Mouse (Mus musculus): ENCODE results near the gene Ptprn2. TPM values are rescaled to one million over a fixed set of nuclear protein-coding genes. Genes with fewer than 3 reads are reported as not detected.

Ptprn2 gene
- polyA plus RNA-seq, 1 experiment, result 0.40 TPM

DNA sequence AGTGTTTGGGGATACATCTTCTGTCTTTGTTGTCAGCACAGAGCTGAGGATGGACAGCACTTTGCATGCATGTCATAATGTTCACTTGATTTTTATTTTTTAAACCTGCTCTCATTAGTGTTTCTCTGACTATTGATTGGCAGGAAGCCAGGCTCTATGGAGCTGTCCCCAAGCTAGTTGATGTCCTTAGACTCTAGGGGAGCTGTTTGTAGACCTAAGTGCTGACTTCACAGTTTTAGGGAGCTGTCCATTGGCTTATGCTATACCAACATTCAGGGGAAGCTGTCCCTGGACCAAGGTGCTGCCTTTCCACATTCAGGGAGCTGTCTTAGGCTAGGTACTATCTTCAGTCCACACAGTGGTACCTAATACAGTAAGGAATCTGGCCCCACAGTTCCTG is 360.7 kb downstream of the Ptprn2 start:
- Histone ChIP-seq H3K27me3 (ENCODE audit: control insufficient read depth, insufficient read depth, low read length) (no peaks in the 10 kb centered on the region), H3K27ac (ENCODE audit: control insufficient read depth, insufficient read depth, low read depth, low read length) (no peak overlapping the region), H3K4me1 (ENCODE audit: control insufficient read depth, insufficient read depth, low read length) (no peaks in the 10 kb centered on the region), H3K36me3 (ENCODE audit: control insufficient read depth, insufficient read depth, low read length) (no peaks in the 10 kb centered on the region), H3K4me3 (ENCODE audit: control insufficient read depth, low read depth, low read length) (no peak overlapping the region)
- TF ChIP-seq POLR2A (IDR thresholded peaks at IDR 0.05; ENCODE audit: control insufficient read depth, low read depth, low read length), result no peak
- TF ChIP-seq CTCF (IDR thresholded peaks at IDR 0.05; ENCODE audit: control insufficient read depth, insufficient read depth, insufficient replicate concordance, low read depth, low read length), result no peak

DNA sequence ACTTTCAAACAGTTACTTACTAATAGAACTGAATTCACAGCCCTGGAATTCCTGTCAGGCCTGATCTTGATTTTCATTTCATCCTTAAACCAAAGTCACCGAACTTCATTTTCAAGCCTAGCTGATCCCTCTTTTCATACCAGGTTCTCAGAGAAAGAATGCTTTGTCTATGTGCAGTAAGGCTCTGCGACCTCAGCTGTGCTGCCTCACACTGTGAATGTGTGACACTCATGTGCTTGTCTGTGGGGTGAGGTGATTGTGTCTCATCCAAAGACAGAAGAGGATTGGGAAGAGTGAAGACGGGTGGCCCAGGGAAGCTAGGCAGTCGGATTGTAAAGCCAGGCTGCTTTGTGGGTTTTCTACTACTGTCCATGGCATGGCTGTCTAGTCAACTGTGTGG is 361.5 kb downstream of the Ptprn2 start:
- H3K4me3 ChIP-seq (ENCODE audit: control insufficient read depth, low read depth, low read length), result no peak overlapping the region
- no peaks in the 10 kb centered on the region for H3K4me1 ChIP-seq (ENCODE audit: control insufficient read depth, insufficient read depth, low read length)
- no peak overlapping the region for H3K27ac ChIP-seq (ENCODE audit: control insufficient read depth, insufficient read depth, low read depth, low read length)
- no peaks in the 10 kb centered on the region for H3K36me3 ChIP-seq (ENCODE audit: control insufficient read depth, insufficient read depth, low read length)
- H3K27me3 ChIP-seq (ENCODE audit: control insufficient read depth, insufficient read depth, low read length), result no peaks in the 10 kb centered on the region
- no peak for TF ChIP-seq POLR2A (IDR thresholded peaks at IDR 0.05; ENCODE audit: control insufficient read depth, low read depth, low read length)
- TF ChIP-seq CTCF (IDR thresholded peaks at IDR 0.05; ENCODE audit: control insufficient read depth, insufficient read depth, insufficient replicate concordance, low read depth, low read length), result no peak

DNA sequence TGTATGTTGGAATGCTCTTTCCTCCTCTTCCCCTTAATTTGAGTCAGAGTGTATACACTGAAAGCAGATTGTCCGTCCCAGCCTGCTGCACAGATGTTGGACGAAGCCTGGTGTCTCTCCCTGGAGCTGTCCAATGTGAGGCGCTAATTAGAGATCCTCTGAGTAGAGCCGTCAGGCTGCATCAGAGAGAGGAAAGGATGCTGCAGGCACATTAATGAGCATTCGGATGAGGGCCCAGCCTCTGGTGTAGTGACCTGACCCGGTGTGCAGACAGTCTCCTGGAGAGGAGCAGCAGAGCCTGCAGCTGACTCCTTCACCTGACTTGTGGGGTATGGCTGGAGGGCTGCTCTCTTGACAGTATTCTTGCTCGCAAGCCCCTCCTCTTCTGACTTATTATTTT is 370.8 kb downstream of the Ptprn2 start:
- Histone ChIP-seq H3K4me1 (ENCODE audit: control insufficient read depth, insufficient read depth, low read length) (no peaks in the 10 kb centered on the region), H3K36me3 (ENCODE audit: control insufficient read depth, insufficient read depth, low read length) (no peaks in the 10 kb centered on the region), H3K27ac (ENCODE audit: control insufficient read depth, insufficient read depth, low read depth, low read length) (no peak overlapping the region), H3K4me3 (ENCODE audit: control insufficient read depth, low read depth, low read length) (no peak overlapping the region), H3K27me3 (ENCODE audit: control insufficient read depth, insufficient read depth, low read length) (no peaks in the 10 kb centered on the region)
- TF ChIP-seq POLR2A (IDR thresholded peaks at IDR 0.05; ENCODE audit: control insufficient read depth, low read depth, low read length), result no peak
- TF ChIP-seq CTCF (IDR thresholded peaks at IDR 0.05; ENCODE audit: control insufficient read depth, insufficient read depth, insufficient replicate concordance, low read depth, low read length), result no peak

DNA sequence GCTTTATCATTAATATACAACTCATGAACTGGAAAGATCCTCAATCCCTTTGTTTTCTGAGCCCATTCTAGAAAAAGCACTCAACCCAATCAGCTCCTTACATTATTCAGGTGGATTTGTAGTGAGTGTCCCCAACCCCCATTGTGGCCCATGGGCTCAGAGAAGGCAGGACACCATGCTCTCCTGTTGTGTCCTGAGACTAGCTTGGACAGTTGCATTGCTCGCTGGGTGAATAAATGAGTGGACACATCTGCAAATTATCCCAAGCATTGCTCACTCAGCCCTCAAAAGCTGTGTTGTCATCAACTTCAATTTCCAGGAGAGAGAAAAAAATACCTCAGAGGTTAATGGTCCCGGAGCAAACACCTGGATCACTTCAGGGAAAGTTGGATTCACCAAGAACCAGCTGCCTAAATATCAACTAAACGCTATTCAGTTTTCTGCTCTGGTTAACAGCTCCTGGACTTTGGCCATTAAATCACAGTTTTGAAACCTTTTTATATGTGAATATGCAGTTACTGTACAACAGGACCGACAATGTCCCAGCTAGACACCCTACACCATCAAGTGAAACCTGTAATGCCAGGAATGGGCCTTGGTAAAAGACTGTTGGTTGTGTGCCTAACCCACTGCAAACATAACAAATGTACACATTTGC is 376.0 kb downstream of the Ptprn2 start:
- Histone ChIP-seq H3K4me1 (ENCODE audit: control insufficient read depth, insufficient read depth, low read length) (no peaks in the 10 kb centered on the region), H3K4me3 (ENCODE audit: control insufficient read depth, low read depth, low read length) (no peak overlapping the region), H3K27me3 (ENCODE audit: control insufficient read depth, insufficient read depth, low read length) (no peaks in the 10 kb centered on the region), H3K36me3 (ENCODE audit: control insufficient read depth, insufficient read depth, low read length) (no peaks in the 10 kb centered on the region), H3K27ac (ENCODE audit: control insufficient read depth, insufficient read depth, low read depth, low read length) (no peak overlapping the region)
- TF ChIP-seq CTCF (IDR thresholded peaks at IDR 0.05; ENCODE audit: control insufficient read depth, insufficient read depth, insufficient replicate concordance, low read depth, low read length) (no peak), POLR2A (IDR thresholded peaks at IDR 0.05; ENCODE audit: control insufficient read depth, low read depth, low read length) (no peak)

DNA sequence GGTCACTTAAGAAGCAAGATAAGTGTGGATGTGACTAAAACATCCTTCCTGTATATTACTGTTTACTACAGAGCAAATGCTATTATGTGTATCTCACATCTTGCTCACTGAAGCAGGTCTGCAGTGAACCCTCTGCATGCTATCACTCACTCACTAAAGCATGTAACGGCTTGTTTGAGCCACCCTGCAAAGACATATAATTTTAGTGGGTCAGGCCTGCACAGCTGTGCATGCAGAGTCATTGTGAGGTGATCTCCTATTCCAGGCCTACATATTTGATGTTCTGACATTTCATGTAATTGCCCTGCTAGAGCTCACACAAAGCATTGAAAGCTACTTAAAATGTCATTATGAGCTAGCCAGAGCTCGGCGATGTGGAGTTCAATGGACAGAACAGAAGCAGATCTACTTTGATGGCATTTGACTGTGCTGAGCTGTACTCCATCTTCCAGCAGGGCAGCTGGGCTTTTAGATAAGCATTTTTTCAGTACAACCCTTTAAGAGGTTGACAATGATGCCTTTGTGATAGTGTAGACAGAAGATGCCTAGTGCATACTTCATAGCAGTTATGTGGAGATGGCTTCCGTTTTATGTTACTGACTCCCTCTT is 377.9 kb downstream of the Ptprn2 start:
- no peaks in the 10 kb centered on the region for H3K36me3 ChIP-seq (ENCODE audit: control insufficient read depth, insufficient read depth, low read length)
- no peaks in the 10 kb centered on the region for H3K4me1 ChIP-seq (ENCODE audit: control insufficient read depth, insufficient read depth, low read length)
- H3K4me3 ChIP-seq (ENCODE audit: control insufficient read depth, low read depth, low read length), result no peak overlapping the region
- TF ChIP-seq POLR2A (IDR thresholded peaks at IDR 0.05; ENCODE audit: control insufficient read depth, low read depth, low read length) (no peak), CTCF (IDR thresholded peaks at IDR 0.05; ENCODE audit: control insufficient read depth, insufficient read depth, insufficient replicate concordance, low read depth, low read length) (no peak)
- H3K27me3 ChIP-seq (ENCODE audit: control insufficient read depth, insufficient read depth, low read length), result no peaks in the 10 kb centered on the region
- no peak overlapping the region for H3K27ac ChIP-seq (ENCODE audit: control insufficient read depth, insufficient read depth, low read depth, low read length)

DNA sequence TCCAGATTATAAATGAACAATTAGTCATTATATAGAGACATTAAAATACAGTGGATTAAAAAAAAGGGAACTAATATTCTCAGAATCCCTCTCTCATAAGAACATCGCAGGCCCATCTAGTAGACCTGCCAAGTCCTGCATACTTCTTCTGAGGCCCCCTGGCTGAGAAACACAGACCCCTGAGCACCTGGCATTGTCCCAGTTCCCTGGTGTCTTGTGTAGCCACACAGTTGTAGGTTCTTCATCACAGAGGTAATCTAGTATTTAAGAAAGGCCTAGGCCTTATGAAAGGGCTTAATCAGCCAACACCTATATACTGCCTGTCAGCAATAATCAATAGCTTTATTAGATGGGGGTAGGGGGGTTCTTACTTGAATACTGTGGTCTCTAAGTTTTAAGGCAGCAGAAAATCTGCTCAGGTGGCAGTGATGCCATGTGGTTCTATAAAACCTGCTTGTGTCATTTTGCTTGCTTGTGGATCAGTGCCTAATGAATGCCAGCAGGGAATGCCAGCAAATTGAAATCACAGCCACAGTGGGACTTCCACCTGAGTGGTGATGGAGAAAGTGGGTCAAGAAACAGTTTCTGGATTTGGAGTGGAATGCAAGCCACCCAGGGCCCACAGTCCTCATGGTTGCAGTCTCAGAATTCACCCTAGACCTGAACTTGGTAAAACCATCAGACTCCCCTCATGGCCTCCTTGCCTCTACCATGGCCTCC is 388.5 kb downstream of the Ptprn2 start:
- Histone ChIP-seq H3K27ac (ENCODE audit: control insufficient read depth, insufficient read depth, low read depth, low read length) (no peak overlapping the region), H3K36me3 (ENCODE audit: control insufficient read depth, insufficient read depth, low read length) (no peaks in the 10 kb centered on the region), H3K4me3 (ENCODE audit: control insufficient read depth, low read depth, low read length) (no peak overlapping the region), H3K4me1 (ENCODE audit: control insufficient read depth, insufficient read depth, low read length) (no peaks in the 10 kb centered on the region), H3K27me3 (ENCODE audit: control insufficient read depth, insufficient read depth, low read length) (no peaks in the 10 kb centered on the region)
- no peak for TF ChIP-seq CTCF (IDR thresholded peaks at IDR 0.05; ENCODE audit: control insufficient read depth, insufficient read depth, insufficient replicate concordance, low read depth, low read length)
- no peak for TF ChIP-seq POLR2A (IDR thresholded peaks at IDR 0.05; ENCODE audit: control insufficient read depth, low read depth, low read length)

DNA sequence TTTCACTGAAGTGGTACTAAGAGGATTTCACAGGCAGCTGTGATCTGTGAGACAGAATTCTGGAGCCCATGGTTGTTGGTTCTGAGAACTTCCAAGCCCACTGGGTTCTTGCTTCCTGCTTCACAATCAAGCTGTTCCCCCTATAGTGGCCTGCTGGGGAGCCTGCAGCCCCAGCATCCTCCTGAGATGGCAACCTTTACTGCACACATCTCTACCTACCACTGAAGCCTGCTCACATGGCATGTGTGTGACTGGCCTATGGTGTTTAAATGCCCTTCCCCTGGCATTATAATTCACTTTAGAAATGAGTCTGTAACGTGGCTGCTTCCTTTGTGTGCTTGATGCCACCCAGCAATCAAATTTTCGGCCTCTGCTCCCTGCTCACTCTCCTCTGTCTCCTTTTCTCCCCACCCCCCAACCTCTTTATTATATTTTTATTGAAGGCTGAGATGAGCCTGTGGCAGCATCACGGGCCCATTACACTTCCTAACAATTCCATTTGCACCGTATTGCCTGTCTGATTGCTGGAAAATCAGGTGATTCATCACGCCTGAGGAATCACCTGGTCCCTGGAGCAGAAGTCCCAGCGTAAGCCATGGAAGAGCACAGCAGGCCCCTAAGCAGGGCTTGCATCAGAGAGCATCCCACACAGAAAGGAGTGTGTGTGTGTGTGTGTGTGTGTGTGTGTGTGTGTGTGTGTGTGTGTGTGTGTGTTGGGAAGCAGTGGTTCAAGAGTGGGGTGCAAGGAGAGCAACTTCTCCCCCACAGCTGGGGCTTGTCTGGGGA is 402.2 kb downstream of the Ptprn2 start:
- H3K4me1 ChIP-seq (ENCODE audit: control insufficient read depth, insufficient read depth, low read length), result no peaks in the 10 kb centered on the region; the same call in 1 of the 2 replicates
- H3K36me3 ChIP-seq (ENCODE audit: control insufficient read depth, insufficient read depth, low read length), result no peaks in the 10 kb centered on the region
- no peak overlapping the region for H3K27ac ChIP-seq (ENCODE audit: control insufficient read depth, insufficient read depth, low read depth, low read length)
- H3K4me3 ChIP-seq (ENCODE audit: control insufficient read depth, low read depth, low read length), result no peak overlapping the region
- TF ChIP-seq CTCF (IDR thresholded peaks at IDR 0.05; ENCODE audit: control insufficient read depth, insufficient read depth, insufficient replicate concordance, low read depth, low read length), result no peak
- TF ChIP-seq POLR2A (IDR thresholded peaks at IDR 0.05; ENCODE audit: control insufficient read depth, low read depth, low read length), result no peak
- no peaks in the 10 kb centered on the region for H3K27me3 ChIP-seq (ENCODE audit: control insufficient read depth, insufficient read depth, low read length)
